Mouse (Mus musculus) hindbrain, embryonic 14.5 days (tissue): ENCODE results near the gene Zfp740. TPM values are rescaled to one million over a fixed set of nuclear protein-coding genes. Genes with fewer than 3 reads are reported as not detected.

ENCODE experiments used
- ATAC-seq: fragments of 200-750 bp; cut with Nextera tagmentation; 2 replicates; pipeline ENCODE4 v1.8.0; 2017; ENCODE audit warnings: moderate number of reproducible peaks, mild to moderate bottlenecking, moderate TSS enrichment, moderate library complexity; ENCODE audit not compliant: low FRiP score
- DNase-seq: peaks from one replicate; pipeline ENCODE4 v3.0.0-alpha.2; 2015; ENCODE audit warnings: low spot score
- H3K27ac ChIP-seq: fragments of 300-500 bp; sonication (generic); 2 replicates; pipeline ENCODE4 v1.5.1; 2014; ENCODE audit warnings: mild to moderate bottlenecking, moderate library complexity
- H3K27me3 ChIP-seq: fragments of 300-500 bp; sonication (generic); 2 replicates; pipeline ENCODE4 v1.6.1; 2014; ENCODE audit warnings: mild to moderate bottlenecking, low read length, mixed read lengths; ENCODE audit not compliant: control insufficient read depth, insufficient read depth
- H3K36me3 ChIP-seq: fragments of 300-500 bp; sonication (generic); replicated peaks from 2 replicates; pipeline ENCODE4 v1.6.1; 2014; ENCODE audit not compliant: control insufficient read depth, insufficient read depth
- H3K4me1 ChIP-seq: fragments of 300-500 bp; sonication (generic); replicated peaks from 2 replicates; pipeline ENCODE4 v1.6.1; 2014; ENCODE audit warnings: antibody characterized with exemption, low read length, mixed read lengths; ENCODE audit not compliant: control insufficient read depth, insufficient read depth
- H3K4me2 ChIP-seq: fragments of 300-500 bp; sonication (generic); replicated peaks from 2 replicates; pipeline ENCODE4 v1.6.1; 2014; ENCODE audit warnings: mild to moderate bottlenecking, moderate library complexity
- H3K4me3 ChIP-seq: fragments of 300-500 bp; sonication (generic); replicated peaks from 2 replicates; pipeline ENCODE4 v1.5.1; 2014; ENCODE audit warnings: mild to moderate bottlenecking, low read length
- H3K9ac ChIP-seq: fragments of 300-500 bp; sonication (generic); 2 replicates; pipeline ENCODE4 v1.6.1; 2014
- H3K9me3 ChIP-seq: fragments of 300-500 bp; sonication (generic); 2 replicates; pipeline ENCODE4 v1.6.1; 2016; ENCODE audit warnings: low read length; ENCODE audit not compliant: control insufficient read depth
- WGBS: fragments of 180-500 bp; shearing (Covaris S2); extraction: QIAGEN DNeasy Blood & Tissue Kit; methylation state at CpG from one replicate; pipeline ENCODE4 v1.1.7; 2014; 5-methylcytosine and 5-hydroxymethylcytosine counted together
- polyA plus RNA-seq: library from polyadenylated mRNA; unstranded; fragments of >200 nt; fragmentation: Nextera tagmentation; extraction: Ambion mirVana; gene quantifications from 2 replicates; pipeline ENCODE4 v1.2.1, GENCODE M21; 2014

Gene Zfp740
- polyA plus RNA-seq, 1 experiment from 2014 or later = 45.4 TPM

DNA sequence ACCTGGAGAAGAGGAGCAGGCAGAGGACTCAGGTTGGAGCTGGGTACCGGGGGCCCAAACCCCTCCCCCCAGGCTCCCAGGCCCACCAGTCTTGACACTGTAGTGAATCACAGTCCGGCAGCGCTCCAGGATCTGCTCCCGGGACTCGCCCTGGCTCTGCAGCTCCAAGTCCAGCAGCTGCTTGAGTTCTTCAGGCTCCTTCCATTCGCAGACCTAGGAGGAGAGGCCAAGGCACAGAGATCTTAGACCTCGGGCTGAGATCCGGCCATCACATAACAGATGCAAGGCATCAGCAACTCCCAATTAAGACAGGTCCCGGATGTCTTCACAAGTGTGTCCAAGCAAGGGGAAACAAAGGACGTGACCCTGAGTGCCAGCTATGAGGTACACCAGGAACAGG is 15.0 kb upstream of the Zfp740 start:
- 94% methylated on average over 10 of the region's 10 CpGs for WGBS

DNA sequence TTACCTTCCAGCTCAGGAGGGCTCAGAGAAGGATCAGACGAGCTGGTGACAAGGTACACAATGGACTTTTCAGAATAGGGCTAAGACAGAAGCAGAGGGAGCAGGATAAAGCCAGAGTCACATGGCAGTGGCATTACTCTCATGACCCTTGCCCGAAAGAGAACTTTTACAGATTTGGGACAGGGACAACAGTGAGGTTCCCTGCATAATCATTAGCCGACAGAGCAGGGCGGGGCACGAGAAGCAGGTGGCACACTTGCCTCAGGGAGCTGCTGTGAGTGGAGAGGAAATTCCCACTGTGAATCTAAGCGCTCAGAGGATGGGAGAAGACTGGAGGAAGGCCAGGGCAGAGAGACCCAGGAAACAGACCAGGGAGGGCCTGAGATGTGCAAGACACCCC is 14.2 kb upstream of the Zfp740 start:
- ATAC-seq = no peak
- H3K9ac ChIP-seq = no peak overlapping the region
- 65% methylated on average over 6 of the region's 6 CpGs for WGBS

More for the DNA sequence above, 15.0 kb upstream of the Zfp740 start:
- no peak overlapping the region for H3K4me2 ChIP-seq
- no peak overlapping the region for H3K27ac ChIP-seq
- no peak overlapping the region for H3K4me3 ChIP-seq
- DNase-seq (no peak), ATAC-seq (no peak)
- H3K9ac ChIP-seq = no peak overlapping the region
- H3K36me3 ChIP-seq = peaks cover 7% of the 10 kb centered on the region; the same call in 1 of the 2 replicates
- no peaks in the 10 kb centered on the region for H3K9me3 ChIP-seq
- H3K4me1 ChIP-seq = no peaks in the 10 kb centered on the region
- no peaks in the 10 kb centered on the region for H3K27me3 ChIP-seq

DNA sequence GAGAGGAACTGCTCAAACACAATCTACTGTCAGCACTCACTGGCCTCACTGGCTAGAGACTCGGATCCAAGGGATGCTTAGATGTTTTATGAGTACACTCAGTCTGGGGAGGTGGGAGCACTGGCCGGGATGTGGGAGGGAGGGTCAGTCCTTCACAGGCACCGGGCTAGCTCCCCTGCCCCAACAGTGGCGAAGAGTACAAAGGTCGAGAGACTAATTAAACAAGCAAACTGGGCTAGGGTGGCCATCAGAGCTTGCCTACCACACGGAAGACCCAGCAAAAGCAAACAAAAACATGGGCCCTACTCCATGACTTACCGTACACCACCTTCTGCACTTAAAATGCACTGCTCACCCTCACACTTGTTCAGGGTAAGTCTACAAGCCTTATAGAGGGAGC is 11.3 kb upstream of the Zfp740 start:
- Histone ChIP-seq H3K4me3 (no peak overlapping the region), H3K9ac (no peak overlapping the region), H3K27ac (no peak overlapping the region), H3K36me3 (no peaks in the 10 kb centered on the region; the same call in 1 of the 2 replicates), H3K4me1 (no peaks in the 10 kb centered on the region), H3K4me2 (no peak overlapping the region), H3K9me3 (no peaks in the 10 kb centered on the region), H3K27me3 (no peaks in the 10 kb centered on the region)
- ATAC-seq = no peak
- DNase-seq = no peak
- WGBS = 75% methylated on average over 7 of the region's 7 CpGs

More for the DNA sequence above, 14.2 kb upstream of the Zfp740 start:
- peaks cover 7% of the 10 kb centered on the region; the same call in 1 of the 2 replicates for H3K36me3 ChIP-seq
- no peaks in the 10 kb centered on the region for H3K9me3 ChIP-seq
- H3K27ac ChIP-seq = no peak overlapping the region
- no peak overlapping the region for H3K4me2 ChIP-seq
- no peaks in the 10 kb centered on the region for H3K27me3 ChIP-seq
- H3K4me3 ChIP-seq = no peak overlapping the region
- H3K4me1 ChIP-seq = no peaks in the 10 kb centered on the region
- no peak for DNase-seq

DNA sequence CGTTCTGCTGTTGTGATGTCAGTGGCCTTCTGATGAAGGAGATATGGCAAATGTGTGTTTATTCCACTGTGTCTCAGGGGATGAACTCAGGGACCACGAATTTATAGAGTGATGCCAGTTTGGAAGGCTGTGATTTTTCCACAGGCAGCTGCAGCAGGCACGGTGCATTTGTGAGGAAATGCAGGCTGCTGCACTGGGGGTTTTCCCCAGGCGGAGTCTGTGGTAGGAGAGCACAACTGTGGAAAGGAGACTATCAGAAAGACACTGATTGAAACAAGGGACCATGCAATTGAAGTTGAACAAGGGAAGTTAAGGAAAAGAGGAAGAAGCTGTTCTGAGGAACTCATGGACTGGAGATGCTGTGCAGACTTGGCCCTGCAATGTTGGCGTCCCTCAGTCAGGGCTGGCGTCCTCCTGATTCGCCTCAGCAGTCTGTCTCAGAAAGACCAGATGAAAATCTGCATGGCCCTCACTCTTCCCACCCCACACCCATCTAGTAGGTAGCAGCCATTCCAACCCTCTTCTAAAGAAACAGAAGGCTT is 10.7 kb upstream of the Zfp740 start:
- Histone ChIP-seq H3K9ac (no peak overlapping the region), H3K9me3 (no peaks in the 10 kb centered on the region), H3K4me2 (no peak overlapping the region), H3K27me3 (no peaks in the 10 kb centered on the region), H3K36me3 (no peaks in the 10 kb centered on the region), H3K27ac (no peak overlapping the region), H3K4me1 (no peaks in the 10 kb centered on the region), H3K4me3 (no peak overlapping the region)
- WGBS = 78% methylated on average over 7 of the region's 7 CpGs
- ATAC-seq = no peak
- no peak for DNase-seq

DNA sequence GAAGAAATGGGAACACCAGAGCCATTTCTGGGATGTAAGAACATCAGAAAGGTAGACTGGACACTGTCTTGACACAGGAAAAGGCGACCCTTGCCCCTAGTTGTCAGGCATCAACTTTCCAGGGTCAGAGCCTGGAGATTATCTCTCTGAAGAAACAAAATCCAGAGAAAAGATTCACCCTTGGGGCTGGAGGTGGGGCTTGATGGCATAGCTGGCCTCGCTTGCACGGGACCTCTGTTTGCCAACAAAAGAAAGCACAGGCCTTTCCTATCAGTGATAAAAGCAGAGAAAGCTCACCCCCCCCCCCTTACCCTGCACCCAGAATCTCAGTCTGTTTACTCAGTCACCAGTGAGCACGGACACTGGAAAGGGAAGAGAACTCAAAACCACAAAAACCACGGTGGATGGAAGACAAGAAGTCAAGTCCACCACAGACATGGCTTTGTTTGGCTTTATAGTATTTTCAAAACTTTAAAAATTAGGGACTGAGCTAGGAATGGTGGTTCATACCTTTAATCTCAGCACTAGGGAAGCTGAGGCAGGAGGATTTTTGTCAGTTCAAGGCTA is 10.1 kb upstream of the Zfp740 start:
- DNase-seq = no peak
- Histone ChIP-seq H3K4me1 (no peaks in the 10 kb centered on the region), H3K9me3 (no peaks in the 10 kb centered on the region), H3K9ac (no peak overlapping the region), H3K4me2 (no peak overlapping the region), H3K27me3 (no peaks in the 10 kb centered on the region), H3K36me3 (no peaks in the 10 kb centered on the region), H3K27ac (no peak overlapping the region), H3K4me3 (no peak overlapping the region)
- 73% methylated on average over 5 of the region's 5 CpGs for WGBS
- no peak for ATAC-seq

DNA sequence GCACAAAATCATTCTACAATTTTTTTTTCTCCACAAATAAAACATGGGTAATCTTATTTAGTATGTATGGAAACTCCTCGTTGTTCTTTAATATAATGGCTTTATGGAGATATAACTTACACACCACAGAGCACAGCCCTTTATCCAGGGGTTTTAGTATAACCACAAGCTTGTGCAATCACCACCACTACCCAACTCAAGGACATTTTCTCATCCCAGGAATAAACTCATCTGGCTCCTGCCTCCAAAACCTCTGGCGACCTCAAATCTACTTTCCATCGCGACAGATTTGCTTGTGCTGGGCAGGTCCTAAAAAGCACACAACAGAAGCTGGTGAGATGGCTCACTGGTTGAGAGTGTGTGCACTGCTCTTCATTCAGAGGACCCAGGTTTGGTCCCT is 9.4 kb upstream of the Zfp740 start:
- DNase-seq (no peak), ATAC-seq (no peak)
- no peaks in the 10 kb centered on the region for H3K4me1 ChIP-seq
- H3K9ac ChIP-seq = no peak overlapping the region
- no peaks in the 10 kb centered on the region for H3K36me3 ChIP-seq
- WGBS = 87% methylated on average over 4 of the region's 4 CpGs
- no peak overlapping the region for H3K4me2 ChIP-seq
- H3K4me3 ChIP-seq = no peak overlapping the region
- H3K27me3 ChIP-seq = no peaks in the 10 kb centered on the region
- H3K27ac ChIP-seq = no peak overlapping the region
- H3K9me3 ChIP-seq = no peaks in the 10 kb centered on the region

DNA sequence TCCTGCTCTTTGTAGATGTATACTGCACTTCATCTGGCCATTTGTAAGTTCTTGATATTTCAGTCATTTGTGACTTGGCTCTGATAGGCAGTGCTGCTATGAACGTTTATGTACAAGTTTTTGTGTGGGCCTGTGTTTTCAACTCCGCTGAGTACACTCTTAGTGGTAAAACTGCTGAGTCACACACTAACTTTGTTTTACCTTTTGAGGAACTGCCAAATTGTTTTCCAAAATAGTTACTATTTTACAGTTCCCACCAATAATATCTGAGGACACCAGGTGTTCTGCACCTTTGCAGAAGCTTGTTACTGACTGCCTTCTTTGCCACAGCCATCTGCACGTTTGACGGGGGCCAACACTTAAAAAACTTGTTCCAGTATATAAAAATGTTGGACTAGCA is 8.6 kb upstream of the Zfp740 start:
- no peaks in the 10 kb centered on the region for H3K27me3 ChIP-seq
- ATAC-seq (no peak), DNase-seq (no peak)
- no peak overlapping the region for H3K9ac ChIP-seq
- H3K27ac ChIP-seq = no peak overlapping the region
- 87% methylated on average over 4 of the region's 4 CpGs for WGBS
- H3K4me1 ChIP-seq = no peaks in the 10 kb centered on the region
- H3K9me3 ChIP-seq = no peaks in the 10 kb centered on the region
- no peak overlapping the region for H3K4me2 ChIP-seq
- H3K36me3 ChIP-seq = no peaks in the 10 kb centered on the region
- H3K4me3 ChIP-seq = no peak overlapping the region

DNA sequence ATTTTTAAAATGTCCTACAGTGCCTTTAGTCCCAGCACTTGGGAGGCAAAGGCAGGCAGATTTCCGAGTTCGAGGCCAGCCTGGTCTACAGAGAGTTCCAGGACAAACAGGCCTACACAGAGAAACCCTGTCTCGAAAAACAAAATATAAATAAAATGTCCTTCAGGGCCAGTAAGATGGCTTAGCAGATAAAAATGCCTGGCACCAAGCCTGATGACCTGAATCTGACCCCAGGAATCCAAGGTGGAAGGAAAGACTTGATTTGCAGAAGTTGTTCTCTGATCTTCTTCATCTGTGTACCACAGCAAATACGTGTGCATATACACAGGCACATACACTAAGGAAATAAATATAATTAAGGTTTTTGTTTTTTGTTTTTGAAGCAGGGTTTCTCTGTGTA is 7.7 kb upstream of the Zfp740 start:
- Histone ChIP-seq H3K9ac (no peak overlapping the region), H3K27ac (no peak overlapping the region), H3K36me3 (no peaks in the 10 kb centered on the region), H3K27me3 (no peaks in the 10 kb centered on the region), H3K4me1 (no peaks in the 10 kb centered on the region), H3K4me3 (no peak overlapping the region), H3K9me3 (no peaks in the 10 kb centered on the region), H3K4me2 (no peak overlapping the region)
- DNase-seq = no peak
- 89% methylated on average over 4 of the region's 4 CpGs for WGBS
- ATAC-seq = no peak

DNA sequence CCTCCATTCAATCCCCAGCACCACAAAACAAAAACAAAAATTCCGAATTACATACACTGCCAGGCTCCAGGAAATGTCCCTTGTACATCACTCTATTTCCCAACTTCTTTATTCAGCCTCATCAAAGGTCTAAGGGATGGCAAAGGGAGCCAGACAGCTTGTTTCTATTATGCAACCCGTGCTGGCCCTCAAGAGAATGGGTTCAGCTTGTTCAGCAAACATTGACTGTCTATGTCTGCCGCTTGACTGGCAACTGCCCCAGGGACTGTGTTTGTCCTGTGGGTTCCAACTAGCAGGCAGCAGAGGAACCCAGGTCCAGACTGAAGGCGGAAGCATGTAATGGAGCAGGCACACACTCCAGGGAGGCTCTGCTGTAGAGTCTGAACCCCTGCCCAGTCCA is 4.2 kb upstream of the Zfp740 start:
- H3K9ac ChIP-seq = no peak overlapping the region
- no peak overlapping the region for H3K4me2 ChIP-seq
- no peak overlapping the region for H3K27ac ChIP-seq
- H3K4me3 ChIP-seq = no peak overlapping the region
- WGBS = 81% methylated on average over 4 of the region's 4 CpGs
- H3K27me3 ChIP-seq = no peaks in the 10 kb centered on the region
- DNase-seq (no peak), ATAC-seq (no peak)
- no peaks in the 10 kb centered on the region for H3K36me3 ChIP-seq
- no peaks in the 10 kb centered on the region for H3K9me3 ChIP-seq
- H3K4me1 ChIP-seq = peaks cover 8% of the 10 kb centered on the region
